Mouse (Mus musculus): ENCODE measurements around the gene Aamp.
"Not testable (repeated sequence)": the region's sequence is repeated elsewhere in the genome, so short reads cannot be mapped to it uniquely, and the experiment has no call there.

Gene Aamp

GRCm38 (mm10) chr1:74284543-74285160 is at the start of gene Aamp, which contains the start of gene Pnkd:
Aamp (minus strand) TSS chr1:74284738.
Pnkd (plus strand) TSS chr1:74284930.
- peak; percentile 100 for DNase-seq (ENCODE audit: low read depth, low spot score)

DNA sequence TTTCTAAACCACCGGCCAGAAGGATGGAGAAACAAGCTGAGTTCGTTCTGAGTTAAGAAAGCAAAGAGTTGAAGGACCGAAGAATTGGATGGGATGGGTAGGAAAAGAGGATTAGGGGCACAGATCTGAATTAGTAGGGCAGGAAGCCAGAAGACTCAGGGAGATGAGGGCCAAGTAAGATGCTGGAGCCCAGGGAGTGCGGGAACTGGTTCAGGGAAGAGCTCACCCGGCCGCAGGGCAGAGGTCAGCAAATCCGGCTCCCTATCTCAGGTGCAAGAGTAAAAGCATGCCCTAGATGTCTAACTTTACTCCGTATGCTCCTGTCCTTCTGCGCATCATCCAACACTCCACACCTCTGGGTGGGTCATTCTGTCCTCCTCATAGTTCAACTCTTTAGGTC is 48.4 kb upstream of the Aamp start:
- DNase-seq (ENCODE audit: low read depth, low spot score), result no peak

GRCm38 (mm10) chr1:74332241-74332763 is 47.8 kb upstream of the Aamp start:
- peak; percentile 92 for DNase-seq (ENCODE audit: low read depth, low spot score)

DNA sequence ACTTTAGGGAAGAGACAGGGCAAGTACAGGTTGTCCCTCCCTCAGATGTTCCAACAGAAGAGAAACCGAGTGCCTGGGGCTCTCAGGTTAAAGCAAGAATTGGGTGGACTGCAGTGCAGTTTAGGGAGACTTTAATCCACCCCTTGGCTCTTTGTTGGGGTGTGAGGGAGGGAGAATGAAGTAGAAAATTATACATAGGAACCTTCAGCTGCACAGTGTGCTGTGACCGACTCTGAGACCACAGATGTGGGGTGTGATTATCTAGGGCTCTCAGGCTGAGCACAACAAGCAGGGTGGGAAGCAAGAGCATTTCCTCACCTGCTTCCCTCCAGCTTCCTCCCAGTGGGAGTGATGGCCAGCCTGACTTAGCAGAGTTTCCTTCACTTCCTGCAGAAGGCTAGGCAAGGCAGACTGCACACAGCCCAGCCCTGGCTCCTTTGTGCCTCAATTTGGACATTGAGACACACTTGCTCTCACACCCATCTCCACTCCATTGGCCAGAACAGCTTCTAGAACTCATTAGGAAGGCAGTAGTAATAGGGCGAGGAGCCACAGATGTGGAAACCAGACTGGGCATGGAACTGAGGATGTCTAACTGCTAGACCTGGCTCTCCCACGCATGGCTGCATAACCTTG is 46.6 kb upstream of the Aamp start:
- no peak for DNase-seq (ENCODE audit: low read depth, low spot score)

- DNase-seq (ENCODE audit: low read depth, low spot score), result no peak
Measured at GRCm38 (mm10) chr1:74329899-74330431, 45.4 kb upstream of the Aamp start.

DNA sequence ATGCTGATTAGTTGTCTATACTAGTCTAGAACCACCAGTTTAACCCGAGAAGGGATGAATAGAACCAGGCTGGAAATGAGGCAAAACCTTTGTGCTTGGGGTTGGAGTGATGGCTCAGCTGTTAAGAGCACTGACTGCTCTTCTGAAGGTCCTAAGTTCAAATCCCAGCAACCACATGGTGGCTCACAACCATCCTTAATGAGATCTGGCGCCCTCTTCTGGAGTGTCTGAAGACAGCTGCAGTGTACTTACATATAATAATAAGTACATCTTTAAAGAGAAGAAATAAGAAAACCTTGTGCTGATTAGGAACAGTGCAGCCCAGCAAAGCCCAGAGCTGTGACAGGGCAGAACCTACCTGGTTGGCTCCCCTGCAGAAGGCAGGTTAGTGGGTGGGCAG is 42.4 kb upstream of the Aamp start:
- DNase-seq (ENCODE audit: low read depth, low spot score), result not testable (repeated sequence)

DNA sequence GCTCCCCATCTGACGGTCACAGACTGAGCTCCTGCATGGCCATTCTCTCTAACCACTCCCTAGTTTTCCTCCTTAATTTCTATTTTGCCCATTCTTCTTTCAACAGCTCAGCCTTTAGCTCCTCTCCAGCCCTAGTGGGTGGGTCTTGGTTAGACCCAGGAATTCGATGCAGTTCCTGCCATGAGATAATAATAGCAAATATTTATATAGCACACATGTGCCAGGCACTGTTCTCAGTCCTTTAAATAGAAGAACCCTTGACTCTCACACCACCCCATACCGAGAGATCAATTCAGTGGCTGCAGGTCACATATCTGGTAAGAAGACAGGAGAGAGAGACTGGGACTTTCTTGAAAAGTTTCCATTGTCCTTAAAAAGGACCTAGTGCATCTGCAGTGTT is 36.9 kb upstream of the Aamp start:
- DNase-seq (ENCODE audit: low read depth, low spot score), result no peak

- DNase-seq (ENCODE audit: low read depth, low spot score), result no peak
Measured at GRCm38 (mm10) chr1:74318711-74319110, 34.2 kb upstream of the Aamp start.

DNA sequence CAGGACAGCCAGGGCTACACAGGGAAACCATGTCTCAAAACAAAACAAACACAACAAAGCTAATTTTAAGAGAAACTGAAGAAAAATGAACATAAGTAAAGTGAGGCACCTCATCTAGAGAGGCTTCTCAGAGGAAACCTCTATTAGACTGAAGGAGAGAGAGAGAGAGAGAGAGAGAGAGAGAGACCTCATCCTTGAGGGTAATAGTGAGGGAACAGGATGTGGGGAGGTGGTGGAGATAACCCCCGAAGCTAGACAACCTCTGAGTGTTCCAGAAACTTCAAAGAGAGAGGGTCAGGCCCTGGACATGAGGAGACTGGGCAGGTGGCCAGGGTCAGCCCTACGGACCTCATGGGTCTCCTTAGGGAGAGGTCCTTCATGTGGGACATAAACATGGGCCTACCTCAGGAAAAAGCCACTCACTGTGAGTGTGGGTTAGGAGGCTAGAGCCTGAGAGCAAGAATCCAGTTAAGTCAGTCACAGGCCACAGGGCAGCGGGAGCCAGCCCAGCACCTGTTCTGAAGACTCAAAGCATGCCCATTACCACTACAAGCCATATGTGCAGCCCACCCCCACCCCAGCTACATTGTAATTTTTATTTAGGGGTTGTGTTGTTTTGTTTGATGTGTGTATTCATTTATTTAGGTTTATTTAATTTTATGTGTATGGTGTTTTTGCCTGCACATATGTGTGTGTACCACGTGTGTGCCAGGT is 31.7 kb upstream of the Aamp start:
- DNase-seq (ENCODE audit: low read depth, low spot score), result no peak

GRCm38 (mm10) chr1:74314796-74315195 is 30.3 kb upstream of the Aamp start:
- DNase-seq (ENCODE audit: low read depth, low spot score), result no peak

GRCm38 (mm10) chr1:74313049-74313692 is 28.6 kb upstream of the Aamp start:
- peak; percentile 79 for DNase-seq (ENCODE audit: low read depth, low spot score)

DNA sequence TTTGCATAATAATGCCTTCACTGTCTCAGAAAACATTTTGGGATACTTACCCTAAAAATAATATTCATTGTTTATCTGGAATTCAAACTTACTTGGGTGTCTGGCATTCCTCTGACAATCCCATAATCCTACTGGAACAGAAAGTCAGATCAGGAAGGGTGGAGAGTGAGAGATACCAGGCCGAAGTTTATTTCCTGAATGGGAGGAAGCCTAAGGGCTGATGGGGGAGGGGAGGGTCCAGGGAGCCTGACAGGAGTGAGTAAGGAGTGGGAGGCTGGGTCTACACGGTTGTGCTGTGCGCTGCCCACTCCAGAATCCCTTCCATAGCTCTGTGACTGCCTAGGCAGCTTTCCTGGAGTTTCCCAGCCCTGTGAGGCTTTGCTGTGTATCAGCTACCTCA is 25.2 kb upstream of the Aamp start:
- DNase-seq (ENCODE audit: low read depth, low spot score), result no peak

GRCm38 (mm10) chr1:74308001-74308964 is 23.7 kb upstream of the Aamp start:
- DNase-seq (ENCODE audit: low read depth, low spot score), result no peak

DNA sequence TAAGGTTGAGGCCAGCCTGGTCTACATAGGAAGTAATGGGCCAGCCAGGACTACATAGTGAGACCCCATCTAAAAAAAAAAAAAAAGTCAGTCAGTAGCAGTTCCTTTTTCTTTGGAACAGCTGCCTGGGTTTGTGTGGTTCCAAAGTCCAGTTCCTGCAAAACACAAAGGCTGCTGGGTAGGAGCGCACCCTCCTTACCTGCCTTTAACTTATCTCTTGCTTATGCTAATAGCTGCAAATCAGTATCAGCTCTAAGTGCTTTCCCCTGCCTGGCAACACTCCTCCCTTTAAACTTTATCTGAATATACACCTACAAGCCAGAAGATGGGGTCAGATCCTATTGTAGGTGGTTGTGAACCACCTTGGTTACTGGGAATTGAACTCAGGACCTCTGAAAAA is 22.6 kb upstream of the Aamp start:
- DNase-seq (ENCODE audit: low read depth, low spot score), result no peak

DNA sequence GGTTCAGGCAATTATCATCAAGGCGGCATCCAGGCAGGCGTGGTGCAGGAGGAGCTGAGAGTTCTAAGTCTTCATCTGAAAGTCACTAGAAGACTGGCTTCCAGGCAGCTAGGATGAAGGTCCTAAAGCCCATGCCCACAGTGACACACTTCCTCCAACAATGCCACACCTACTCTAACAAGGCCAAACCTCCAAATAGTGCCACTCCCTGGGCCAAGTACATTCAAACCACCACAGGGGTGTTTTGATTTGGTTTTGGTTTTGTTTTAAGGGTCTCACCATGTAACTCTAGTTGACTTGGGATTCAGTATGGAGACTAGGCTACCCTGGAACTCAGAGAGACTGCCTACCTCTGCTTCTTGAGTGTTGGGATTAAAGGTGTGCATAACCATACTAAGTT is 21.0 kb upstream of the Aamp start, which contains the start of gene Tmbim1:
Gene Tmbim1 (minus strand): TSS at position 101 of the 400 bp plus-strand sequence.
- DNase-seq (ENCODE audit: low read depth, low spot score), result no peak

GRCm38 (mm10) chr1:74304946-74305345 is 20.4 kb upstream of the Aamp start:
- no peak for DNase-seq (ENCODE audit: low read depth, low spot score)

GRCm38 (mm10) chr1:74304339-74304790 is 19.8 kb upstream of the Aamp start:
- no peak for DNase-seq (ENCODE audit: low read depth, low spot score)

GRCm38 (mm10) chr1:74303509-74304338 is 19.2 kb upstream of the Aamp start:
- no peak for DNase-seq (ENCODE audit: low read depth, low spot score)

- DNase-seq (ENCODE audit: low read depth, low spot score), result no peak
Measured at GRCm38 (mm10) chr1:74302835-74303234, 18.3 kb upstream of the Aamp start.

- DNase-seq (ENCODE audit: low read depth, low spot score), result no peak
Measured at GRCm38 (mm10) chr1:74302229-74302628, 17.7 kb upstream of the Aamp start.
